Mouse (Mus musculus) skeletal muscle tissue, adult 2 months (tissue): ENCODE measurements around the gene Tmem145.
"Not testable (repeated sequence)": the region's sequence is repeated elsewhere in the genome, so short reads cannot be mapped to it uniquely, and the experiment has no call there.

ENCODE experiments used
- DNase-seq: peaks from one replicate; pipeline ENCODE4 v3.0.0-alpha.2; 2012; ENCODE audit warnings: low read depth, low spot score

The Tmem145 gene

GRCm38 (mm10) chr7:25305956-25306613, at the start of gene Tmem145:
Gene Tmem145 (plus strand): TSS chr7:25306106.
- DNase-seq: no peak

DNA sequence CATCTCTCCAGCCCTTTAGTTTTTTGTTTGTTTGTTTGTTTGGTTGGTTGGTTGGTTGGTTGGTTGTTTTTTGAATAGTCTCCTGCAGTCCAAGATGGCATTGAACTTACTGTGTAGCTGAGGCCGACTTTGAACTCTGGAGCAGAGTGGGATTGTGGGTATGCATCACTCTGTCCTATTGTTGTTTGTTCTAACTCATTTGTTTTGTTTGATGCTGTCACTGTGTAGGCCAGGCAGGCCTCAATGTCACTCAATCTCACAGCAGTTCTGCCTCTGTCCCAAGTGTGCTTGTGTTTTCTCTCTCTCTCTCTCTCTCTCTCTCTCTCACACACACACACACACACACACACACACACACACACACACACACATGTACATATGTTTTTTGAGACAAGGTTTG, 44.0 kb upstream of the Tmem145 start:
- DNase-seq: no peak

DNA sequence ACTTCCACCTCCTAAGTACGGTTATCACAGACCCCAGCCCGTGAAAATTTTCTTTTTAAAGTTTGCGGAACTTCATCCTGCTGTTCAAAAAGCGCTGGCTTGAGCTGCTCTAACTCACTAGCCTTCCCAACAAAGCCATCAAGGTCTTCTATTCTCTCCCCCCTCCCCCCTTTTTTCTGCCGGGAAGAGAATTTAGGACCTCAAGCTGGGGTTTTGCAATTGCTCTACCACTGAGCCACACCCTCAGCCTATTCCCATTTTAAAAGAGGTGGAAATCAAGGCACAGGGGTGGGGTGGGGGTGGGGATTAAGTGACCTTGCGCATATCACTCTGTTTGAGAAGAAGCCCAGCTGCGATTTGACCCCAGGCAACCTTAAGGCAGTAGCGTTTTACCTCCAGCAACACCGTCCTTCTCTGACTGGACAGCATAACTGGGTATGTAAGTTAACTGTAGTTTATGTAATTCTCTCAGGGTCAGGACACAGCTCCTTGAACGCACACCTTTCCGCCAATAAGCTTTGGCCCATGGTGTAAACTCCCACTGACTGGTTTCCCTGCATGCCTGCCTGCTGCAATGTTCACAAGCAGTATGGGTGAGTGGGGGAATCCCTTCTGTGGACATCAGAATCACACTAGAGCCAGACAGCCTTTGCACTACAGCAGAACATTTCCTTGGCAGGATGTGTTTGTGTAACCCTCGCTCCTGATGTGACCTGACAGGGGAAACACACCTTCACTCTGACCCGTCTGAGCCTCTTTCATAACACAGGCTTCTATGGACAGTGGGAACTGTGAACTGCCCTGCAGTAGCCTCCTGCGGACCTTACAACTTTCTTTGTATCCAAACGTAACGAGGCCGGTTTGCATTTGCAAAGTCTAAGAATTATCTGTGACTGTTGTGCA, 41.7 kb upstream of the Tmem145 start:
- DNase-seq: no peak

DNA sequence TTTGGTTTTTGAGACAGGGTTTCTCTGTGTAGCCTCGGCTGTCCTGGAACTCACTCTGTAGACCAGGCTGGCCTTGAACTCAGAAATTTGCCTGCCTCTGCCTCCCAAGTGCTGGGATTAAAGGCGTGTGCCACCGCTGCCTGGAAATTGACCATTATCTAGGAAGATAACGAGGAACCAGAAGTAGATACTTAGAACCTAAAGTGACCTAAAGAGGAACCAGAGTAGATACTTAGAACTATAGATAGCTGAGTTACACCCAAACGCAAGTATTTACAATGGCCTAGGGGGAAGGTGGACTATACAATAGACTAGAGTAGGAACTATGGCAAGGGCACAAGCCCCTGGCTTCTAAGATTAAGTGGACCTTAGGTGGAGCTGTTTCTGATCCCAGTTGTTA, 40.2 kb upstream of the Tmem145 start:
- DNase-seq: not testable (repeated sequence)

DNA sequence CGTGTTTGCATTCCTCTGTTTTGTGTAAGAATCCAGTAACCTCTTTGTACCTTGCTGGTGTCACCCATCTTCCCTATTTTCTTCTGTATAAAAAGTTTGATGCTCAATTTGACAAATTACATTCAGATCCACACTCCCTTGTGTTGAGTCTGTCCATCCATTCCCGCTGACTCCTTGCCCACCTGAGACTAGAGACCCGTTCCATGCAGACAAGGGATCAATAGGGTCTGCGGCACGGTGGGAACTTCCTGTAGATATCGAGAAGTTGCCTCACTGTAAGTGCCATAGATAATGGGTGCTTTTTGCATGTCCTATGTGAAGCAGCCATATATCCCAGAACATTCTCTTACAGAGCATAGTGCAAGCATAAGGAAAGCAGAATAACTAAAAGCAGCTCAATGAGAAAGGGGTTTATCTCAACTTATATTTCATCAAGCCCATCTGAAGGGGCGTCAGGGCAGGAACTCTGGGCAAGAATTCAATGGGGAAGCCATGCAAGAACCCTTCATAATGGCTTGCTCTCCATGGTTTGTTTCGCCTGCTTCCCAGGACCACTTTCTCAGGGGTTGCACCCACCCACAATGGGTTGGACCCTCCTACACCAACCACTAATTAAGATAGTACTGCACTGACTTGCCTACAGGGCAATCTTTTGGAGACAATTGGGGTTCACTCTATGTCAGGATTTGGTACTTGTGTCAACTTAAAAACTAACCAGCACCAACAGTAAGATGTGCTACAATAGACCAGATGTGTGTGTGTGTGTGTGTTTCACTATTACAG, 39.5 kb upstream of the Tmem145 start:
- DNase-seq: no peak

DNA sequence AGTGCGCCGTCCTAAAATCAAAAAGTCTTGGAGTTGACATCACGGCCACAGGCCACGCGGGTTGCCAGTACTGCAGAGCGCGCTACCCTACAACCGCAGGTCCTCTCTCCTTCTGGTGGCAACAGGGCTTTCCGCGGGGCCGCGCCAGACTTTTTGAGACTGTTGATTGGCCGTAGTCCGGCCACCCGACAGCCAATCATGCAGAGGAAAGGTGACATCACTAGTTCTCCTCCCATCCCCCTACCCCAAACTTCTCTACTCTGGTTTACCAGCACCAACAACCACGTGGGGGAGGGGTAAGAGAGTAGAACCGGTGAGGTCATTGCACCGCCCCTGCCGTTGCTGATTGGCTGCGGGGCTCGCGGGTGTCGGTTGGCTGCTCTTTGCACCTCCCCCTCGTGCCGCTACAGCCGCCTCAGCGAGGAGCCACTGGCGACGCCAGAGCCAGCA, 38.6 kb upstream of the Tmem145 start, which contains the start of gene Cic:
Gene Cic (plus strand): TSS at position 404 of the 450 bp plus-strand sequence.
- peak; percentile 98 for DNase-seq

GRCm38 (mm10) chr7:25267751-25268463, 38.0 kb upstream of the Tmem145 start:
- peak; percentile 100 for DNase-seq

DNA sequence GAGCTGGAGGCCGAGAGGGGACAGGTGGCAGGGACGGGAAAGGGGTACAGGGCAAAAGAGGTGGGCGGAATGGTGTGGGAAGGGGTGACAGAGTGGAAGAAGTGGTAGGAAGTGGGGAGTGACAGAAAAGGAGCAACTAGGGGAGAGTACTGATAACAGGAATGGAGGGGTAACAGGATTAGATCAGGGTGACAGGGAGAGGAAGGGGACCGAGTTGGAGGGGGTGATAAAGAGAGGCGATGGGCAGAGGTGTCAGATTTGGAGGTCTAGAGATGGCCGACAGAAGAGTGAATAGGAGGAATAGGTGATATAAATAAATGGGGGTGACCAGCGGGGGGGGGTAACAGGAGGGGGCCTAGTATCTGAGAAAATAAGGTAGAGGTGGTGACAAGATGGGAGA, 37.3 kb upstream of the Tmem145 start:
- DNase-seq: no peak

GRCm38 (mm10) chr7:25269029-25269428, 36.9 kb upstream of the Tmem145 start:
- no peak for DNase-seq

GRCm38 (mm10) chr7:25269545-25270271, 36.2 kb upstream of the Tmem145 start:
- no peak for DNase-seq

GRCm38 (mm10) chr7:25270652-25271633, 35.0 kb upstream of the Tmem145 start:
- DNase-seq: no peak

DNA sequence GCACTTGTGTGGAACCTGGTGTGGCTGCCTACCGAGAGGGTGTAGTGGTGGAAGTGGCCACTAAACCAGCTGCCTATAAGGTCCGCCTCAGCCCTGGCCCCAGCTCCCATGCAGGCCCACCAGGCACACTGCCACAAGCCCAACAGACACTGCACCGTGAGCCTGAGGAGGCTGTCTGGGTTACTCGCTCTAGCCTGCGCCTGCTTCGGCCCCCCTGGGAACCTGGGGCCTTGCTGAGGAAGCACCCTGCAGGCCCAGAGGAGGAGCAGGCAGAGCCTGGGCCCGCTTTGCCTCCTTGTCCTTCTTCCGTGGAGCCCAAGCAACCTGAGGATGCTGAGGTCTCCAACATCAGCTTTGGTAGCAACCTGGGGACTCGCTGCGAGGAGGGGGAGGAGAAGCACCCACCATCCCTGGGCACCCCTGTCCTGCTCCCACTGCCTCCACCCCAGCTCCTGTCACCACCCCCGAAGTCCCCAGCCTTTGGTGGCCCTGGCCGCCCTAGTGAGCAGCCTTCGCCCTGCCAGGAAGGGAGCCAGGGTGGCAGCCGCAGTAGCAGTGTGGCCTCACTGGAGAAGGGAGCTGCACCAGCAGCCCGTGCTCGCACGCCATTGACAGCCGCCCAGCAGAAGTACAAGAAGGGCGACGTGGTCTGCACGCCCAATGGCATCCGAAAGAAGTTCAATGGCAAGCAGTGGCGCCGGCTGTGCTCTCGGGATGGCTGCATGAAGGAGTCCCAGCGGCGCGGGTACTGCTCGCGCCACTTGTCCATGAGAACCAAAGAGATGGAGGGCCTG, 34.1 kb upstream of the Tmem145 start:
- DNase-seq: no peak

GRCm38 (mm10) chr7:25272445-25273258, 33.3 kb upstream of the Tmem145 start:
- DNase-seq: no peak

- no peak for DNase-seq
Measured at GRCm38 (mm10) chr7:25273259-25274241, 32.4 kb upstream of the Tmem145 start.

GRCm38 (mm10) chr7:25274571-25274970, 31.3 kb upstream of the Tmem145 start:
- no peak for DNase-seq

GRCm38 (mm10) chr7:25274996-25275395, 30.9 kb upstream of the Tmem145 start:
- DNase-seq: no peak
